In the genomic region with DNA sequence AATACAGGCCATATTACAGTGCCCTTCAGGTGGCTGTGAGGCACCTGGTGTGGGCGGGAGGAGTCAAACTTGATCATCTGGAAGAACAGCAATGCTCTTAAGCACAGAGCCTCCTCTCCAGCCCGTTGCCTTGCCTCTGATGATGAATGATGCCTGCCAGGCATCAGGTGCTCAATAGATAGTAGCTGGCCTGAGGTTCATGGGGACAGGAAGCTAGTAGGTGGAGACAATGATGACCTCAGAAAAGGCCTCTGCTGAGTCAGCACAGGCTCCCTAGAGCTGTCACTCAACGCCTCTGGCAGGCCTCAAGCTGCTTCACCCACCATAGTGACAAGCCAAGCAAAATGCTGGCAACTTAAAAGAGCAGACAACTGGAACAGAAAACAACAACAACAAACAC, we compare ENCODE assay signal across 18 mouse cellular contexts. TPM values are rescaled to one million over a fixed set of nuclear protein-coding genes. Genes with fewer than 3 reads are reported as not detected.
DNase-seq lines count a peak whose midpoint lies in the region; ATAC-seq lines count a peak whose summit lies in the region.
"Had no signal": no experiment of that assay in that cellular context is flagged by ENCODE, and none has a peak within 500 bp of the region (broad histone marks: within the 10 kb centered on the region; RNA-seq: fewer than 3 reads in every experiment).

No protein-coding gene starts in this region.

- H3K27ac ChIP-seq in midbrain, embryonic 11.5 days (ENCODE audit: low read depth, low read length) = no peak overlapping the region
- H3K27ac ChIP-seq in midbrain, embryonic 14.5 days (replicated peaks; ENCODE audit: low read depth, low read length) = no peak overlapping the region
- H3K27ac ChIP-seq: limb, embryonic 12.5 days had no signal

- DNase-seq in CD4-positive, CD25-positive, alpha-beta regulatory T cell, adult 2 months (ENCODE audit: low read depth, low spot score) = peak; percentile 14
- DNase-seq in midbrain, embryonic 11.5 days (ENCODE audit: low spot score, missing footprints) = peak; percentile 12
- no peak for DNase-seq in midbrain, embryonic 14.5 days
- peak; percentile 31 for DNase-seq in forelimb bud, embryonic 11.5 days (ENCODE audit: low read depth, low spot score)
- DNase-seq in kidney, adult 18-20 months = no peak
- DNase-seq in cerebellum, adult 18-20 months = no peak
- no peak for DNase-seq in left cerebral cortex, postnatal 14 days (ENCODE audit: low spot score in 2 of 2)
- DNase-seq: cerebellum, adult 11 months; forebrain, postnatal 0 days; gastrocnemius, postnatal 25 days; kidney, postnatal 14 days; lung, adult 2 months; thymus, adult 2 months had no signal

- 74% methylated on average over 3 of the region's 3 CpGs for WGBS in midbrain, embryonic 11.5 days
- WGBS in midbrain, embryonic 14.5 days = 72% methylated on average over 3 of the region's 3 CpGs

- no peak overlapping the region for H3K4me2 ChIP-seq in midbrain, embryonic 11.5 days
- H3K4me2 ChIP-seq in midbrain, embryonic 14.5 days (ENCODE audit: low read length) = no peak overlapping the region
- H3K4me2 ChIP-seq: heart, embryonic 11.5 days; limb, embryonic 12.5 days had no signal

- no peaks in the 10 kb centered on the region for H3K4me1 ChIP-seq in midbrain, embryonic 11.5 days (ENCODE audit: control insufficient read depth, insufficient read depth, low read length)
- no peaks in the 10 kb centered on the region for H3K4me1 ChIP-seq in midbrain, embryonic 14.5 days (ENCODE audit: control insufficient read depth, insufficient read depth, low read length)
- H3K4me1 ChIP-seq: limb, embryonic 12.5 days had no signal

- intact Hi-C loops in left cerebral cortex, postnatal 14 days (cut with DNase I) = no loop called here

- H3K36me3 ChIP-seq in midbrain, embryonic 11.5 days (ENCODE audit: control insufficient read depth, insufficient read depth, low read length) = no peaks in the 10 kb centered on the region
- H3K36me3 ChIP-seq in midbrain, embryonic 14.5 days (ENCODE audit: control insufficient read depth, insufficient read depth, low read length) = no peaks in the 10 kb centered on the region
- H3K36me3 ChIP-seq: limb, embryonic 12.5 days had no signal

- no peak for ATAC-seq in CD4-positive, CD25-positive, alpha-beta regulatory T cell, adult 4 months
- ATAC-seq in midbrain, embryonic 11.5 days (ENCODE audit: low FRiP score) = no peak
- ATAC-seq in midbrain, embryonic 14.5 days (ENCODE audit: low FRiP score, low TSS enrichment) = no peak
- ATAC-seq: forebrain, postnatal 0 days; inflammation-experienced regulatory T-cells, adult 6 months had no signal

- H3K9me3 ChIP-seq in midbrain, embryonic 11.5 days (ENCODE audit: control insufficient read depth, low read length) = no peaks in the 10 kb centered on the region
- no peaks in the 10 kb centered on the region for H3K9me3 ChIP-seq in midbrain, embryonic 14.5 days (ENCODE audit: control insufficient read depth, low read length)
- H3K9me3 ChIP-seq: limb, embryonic 12.5 days had no signal

- no peaks in the 10 kb centered on the region for H3K27me3 ChIP-seq in midbrain, embryonic 11.5 days (ENCODE audit: control insufficient read depth, insufficient read depth, low read length)
- no peaks in the 10 kb centered on the region for H3K27me3 ChIP-seq in midbrain, embryonic 14.5 days (ENCODE audit: control insufficient read depth, insufficient read depth, low read length)
- H3K27me3 ChIP-seq: limb, embryonic 12.5 days had no signal

- no peak overlapping the region for H3K4me3 ChIP-seq in midbrain, embryonic 11.5 days (ENCODE audit: low read depth, low read length)
- H3K4me3 ChIP-seq in midbrain, embryonic 14.5 days (replicated peaks; ENCODE audit: low read depth, low read length) = no peak overlapping the region
- H3K4me3 ChIP-seq: limb, embryonic 12.5 days had no signal

- no peak overlapping the region for H3K9ac ChIP-seq in midbrain, embryonic 11.5 days (ENCODE audit: low read length)
- H3K9ac ChIP-seq in midbrain, embryonic 14.5 days (replicated peaks; ENCODE audit: low read length) = no peak overlapping the region
- H3K9ac ChIP-seq: forebrain, postnatal 0 days; limb, embryonic 12.5 days had no signal

RNA-seq across cellular contexts. Expression of gene Zfp710, which starts 36.9 kb away (rescaled TPM):
- 1 to 10 TPM; 4.1 to 7.0 TPM for polyA plus RNA-seq in CD4-positive, CD25-positive, alpha-beta regulatory T cell, adult 4 months (2017; shearing (Covaris generic))
- polyA plus RNA-seq in midbrain, embryonic 11.5 days (2014; fragmentation: Nextera tagmentation; extraction: Ambion mirVana) = 25.6 and 31.3 TPM in 2 replicates
- polyA plus RNA-seq in midbrain, embryonic 14.5 days (2014; fragmentation: Nextera tagmentation; extraction: Ambion mirVana) = 17.0 and 17.7 TPM in 2 replicates
- total RNA-seq in left cerebral cortex, postnatal 14 days (2021) = 10 to 100 TPM; 15.7 to 16.0 TPM

RNA-seq across cellular contexts. Expression of gene Arpin, which starts 52.6 kb away (rescaled TPM):
- polyA plus RNA-seq in CD4-positive, CD25-positive, alpha-beta regulatory T cell, adult 4 months (2017; shearing (Covaris generic)) = not detected
- polyA plus RNA-seq in midbrain, embryonic 11.5 days (2014; fragmentation: Nextera tagmentation; extraction: Ambion mirVana) = 27.8 and 28.3 TPM in 2 replicates
- polyA plus RNA-seq in midbrain, embryonic 14.5 days (2014; fragmentation: Nextera tagmentation; extraction: Ambion mirVana) = 15.4 and 17.9 TPM in 2 replicates
- 10 to 100 TPM in 1 of 2 experiments, 1 to 10 TPM in 1; 9.6 to 10.4 TPM for total RNA-seq in left cerebral cortex, postnatal 14 days (2021)
- total RNA-seq: neutrophil, adult 5-6 weeks had no signal

Comparison
In these comparisons a context has a peak if more than half of its experiments do, and no peak if none do; other contexts are left out.
1. DNase-seq: peak in CD4-positive, CD25-positive, alpha-beta regulatory T cell, adult 2 months (single experiment), midbrain, embryonic 11.5 days (single experiment) and forelimb bud, embryonic 11.5 days (single experiment); none in midbrain, embryonic 14.5 days (single experiment), kidney, adult 18-20 months (single experiment), cerebellum, adult 18-20 months (0 of 2) and left cerebral cortex, postnatal 14 days (0 of 2).
2. RNA of gene Arpin, which starts 52.6 kb away (polyA plus RNA-seq): 27.8 to 28.3 TPM in midbrain, embryonic 11.5 days and 15.4 to 17.9 TPM in midbrain, embryonic 14.5 days; not detected in CD4-positive, CD25-positive, alpha-beta regulatory T cell, adult 4 months; every median in the first group is over 10 times any median in the second.